Mouse (Mus musculus) CH12.LX (cell line): ENCODE results near the gene Cotl1. TPM values are rescaled to one million over a fixed set of nuclear protein-coding genes. Genes with fewer than 3 reads are reported as not detected.

ENCODE experiments used
- DNase-seq: peaks from one replicate; pipeline ENCODE4 v3.0.0-alpha.2; 2013; ENCODE audit errors: extremely low read depth
- H3K27ac ChIP-seq: 2 replicates; pipeline ENCODE4 v1.5.1; 2012; ENCODE audit warnings: low read depth, mild to moderate bottlenecking, control low read depth, moderate library complexity; ENCODE audit not compliant: insufficient read depth
- H3K27me3 ChIP-seq: replicated peaks from 2 replicates; pipeline ENCODE3; 2012; ENCODE audit warnings: inconsistent platforms
- H3K36me3 ChIP-seq, 2 experiments: replicated peaks in 1 of 2; 2 replicates each; pipeline versions ENCODE3 to v1.6.1; 2012; ENCODE audit warnings: inconsistent platforms in 1 of 2, low read length in 1 of 2, mild to moderate bottlenecking in 1 of 2, mixed read lengths in 1 of 2, moderate library complexity in 1 of 2; ENCODE audit not compliant: control insufficient read depth in 1 of 2, insufficient read depth in 1 of 2
- H3K4me1 ChIP-seq, 2 experiments: 2 replicates each; pipeline ENCODE4 v1.6.1; 2012; ENCODE audit warnings: inconsistent platforms in 1 of 2, moderate library complexity in 1 of 2; ENCODE audit not compliant: insufficient read depth in 2 of 2, control insufficient read depth in 1 of 2
- H3K4me2 ChIP-seq: 2 replicates; pipeline ENCODE4 v1.6.1; 2012; ENCODE audit warnings: low read depth, mild to moderate bottlenecking, control low read depth; ENCODE audit not compliant: poor library complexity, insufficient read depth, severe bottlenecking
- H3K4me3 ChIP-seq, 3 experiments: fragments of 150-350 bp in 1 of 3; sonication (generic) in 1 of 3; replicated peaks in 1 of 3; 2 replicates each; pipeline versions ENCODE3 to v1.5.1; 2011 to 2012; ENCODE audit warnings: low read depth in 2 of 3, low read length in 2 of 3, mild to moderate bottlenecking in 2 of 3, moderate library complexity in 2 of 3, control low read depth in 1 of 3, improper control_type of control experiment in 1 of 3, inconsistent platforms in 1 of 3, mixed read lengths in 1 of 3; ENCODE audit not compliant: poor library complexity in 1 of 3
- H3K79me2 ChIP-seq: replicated peaks from 2 replicates; pipeline ENCODE4 v1.6.1; 2012; ENCODE audit warnings: mild to moderate bottlenecking, moderate library complexity; ENCODE audit not compliant: control insufficient read depth, poor library complexity, insufficient read depth, severe bottlenecking; ENCODE audit errors: extremely low read depth
- H3K9ac ChIP-seq: 2 replicates; pipeline ENCODE4 v1.6.1; 2012; ENCODE audit warnings: low read depth, mild to moderate bottlenecking, control low read depth, moderate library complexity; ENCODE audit not compliant: insufficient read depth
- H3K9me3 ChIP-seq: replicated peaks from 2 replicates; pipeline ENCODE3; 2012; ENCODE audit warnings: low read length, inconsistent platforms, mixed read lengths
- BHLHE40 ChIP-seq: IDR thresholded peaks from 2 replicates; pipeline ENCODE4 v1.6.1; 2011; ENCODE audit warnings: mild to moderate bottlenecking, low read depth, low read length, improper control_type of control experiment
- CHD1 ChIP-seq: IDR thresholded peaks from 2 replicates; pipeline ENCODE4 v1.6.1; 2012; ENCODE audit warnings: low read depth, low read length, improper control_type of control experiment, inconsistent platforms
- CTCF ChIP-seq, 2 experiments: IDR thresholded peaks in 1 of 2; conservative IDR thresholded peaks in 1 of 2; 2 replicates each; pipeline ENCODE4 v1.5.1; 2011 to 2012; ENCODE audit warnings: low read depth in 2 of 2, low read length in 2 of 2, improper control_type of control experiment in 1 of 2, inconsistent platforms in 1 of 2, mild to moderate bottlenecking in 1 of 2, moderate library complexity in 1 of 2
- E2F4 ChIP-seq: IDR thresholded peaks from 2 replicates; pipeline ENCODE4 v1.6.1; 2011; ENCODE audit warnings: low read depth, low read length, improper control_type of control experiment; ENCODE audit not compliant: insufficient replicate concordance
- ELF1 ChIP-seq: IDR thresholded peaks from 2 replicates; pipeline ENCODE4 v1.6.1; 2014; ENCODE audit warnings: low read depth, mild to moderate bottlenecking, inconsistent platforms, low read length, improper control_type of control experiment
- EP300 ChIP-seq: IDR thresholded peaks from 2 replicates; pipeline ENCODE4 v1.6.1; 2011; ENCODE audit warnings: low read length, improper control_type of control experiment
- ETS1 ChIP-seq: conservative IDR thresholded peaks from 2 replicates; pipeline ENCODE4 v1.6.1; 2012; ENCODE audit warnings: low read depth, mild to moderate bottlenecking, inconsistent platforms, low read length, improper control_type of control experiment, moderate library complexity
- GABPA ChIP-seq: IDR thresholded peaks from 2 replicates; pipeline ENCODE4 v1.6.1; 2012; ENCODE audit warnings: low read depth, low read length, improper control_type of control experiment, inconsistent platforms; ENCODE audit not compliant: insufficient replicate concordance
- HCFC1 ChIP-seq: IDR thresholded peaks from 2 replicates; pipeline ENCODE4 v1.6.1; 2012; ENCODE audit warnings: low read depth, mild to moderate bottlenecking, inconsistent platforms, low read length, improper control_type of control experiment
- IRF4 ChIP-seq: IDR thresholded peaks from 2 replicates; pipeline ENCODE4 v1.6.1; 2014; ENCODE audit warnings: low read depth, mild to moderate bottlenecking, inconsistent platforms, low read length, improper control_type of control experiment
- JUND ChIP-seq: conservative IDR thresholded peaks from 2 replicates; pipeline ENCODE4 v1.6.1; 2011; ENCODE audit warnings: low read depth, low read length, improper control_type of control experiment
- KAT2A ChIP-seq: IDR thresholded peaks from 2 replicates; pipeline ENCODE4 v1.6.1; 2012; ENCODE audit warnings: low read length, improper control_type of control experiment, inconsistent platforms; ENCODE audit not compliant: insufficient replicate concordance
- MAZ ChIP-seq: IDR thresholded peaks from 2 replicates; pipeline ENCODE4 v1.6.1; 2012; ENCODE audit warnings: low read depth, mild to moderate bottlenecking, inconsistent platforms, low read length, improper control_type of control experiment, moderate library complexity
- MEF2A ChIP-seq: IDR thresholded peaks from 2 replicates; pipeline ENCODE4 v1.6.1; 2014; ENCODE audit warnings: low read depth, mild to moderate bottlenecking, inconsistent platforms, low read length, improper control_type of control experiment, borderline replicate concordance
- MXI1 ChIP-seq: IDR thresholded peaks from 2 replicates; pipeline ENCODE4 v1.6.1; 2011; ENCODE audit warnings: mild to moderate bottlenecking, low read depth, low read length, improper control_type of control experiment
- MYC ChIP-seq: IDR thresholded peaks from 2 replicates; pipeline ENCODE4 v1.6.1; 2011; ENCODE audit warnings: low read depth, mild to moderate bottlenecking, improper control_type of control experiment, low read length
- NELFE ChIP-seq: IDR thresholded peaks from 2 replicates; pipeline ENCODE4 v1.6.1; 2011; ENCODE audit warnings: low read depth, low read length, improper control_type of control experiment
- NRF1 ChIP-seq: IDR thresholded peaks from 2 replicates; pipeline ENCODE4 v1.6.1; 2014; ENCODE audit warnings: low read depth, mild to moderate bottlenecking, inconsistent platforms, low read length, improper control_type of control experiment, moderate library complexity
- PAX5 ChIP-seq: IDR thresholded peaks from 2 replicates; pipeline ENCODE4 v1.6.1; 2012; ENCODE audit warnings: low read length, inconsistent platforms, mixed read lengths
- POLR2AphosphoS2 ChIP-seq: IDR thresholded peaks from 2 replicates; pipeline ENCODE4 v1.6.1; 2011; ENCODE audit warnings: low read depth, low read length, improper control_type of control experiment
- RAD21 ChIP-seq: IDR thresholded peaks from 2 replicates; pipeline ENCODE4 v1.6.1; 2011; ENCODE audit warnings: low read depth, mild to moderate bottlenecking, low read length, improper control_type of control experiment, moderate library complexity
- SMC3 ChIP-seq: IDR thresholded peaks from 2 replicates; pipeline ENCODE4 v1.6.1; 2011; ENCODE audit warnings: low read depth, low read length, improper control_type of control experiment
- TBP ChIP-seq: conservative IDR thresholded peaks from 2 replicates; pipeline ENCODE4 v1.6.1; 2011; ENCODE audit warnings: low read depth, low read length, improper control_type of control experiment
- TCF12 ChIP-seq: IDR thresholded peaks from 2 replicates; pipeline ENCODE4 v1.6.1; 2014; ENCODE audit warnings: low read depth, mild to moderate bottlenecking, inconsistent platforms, low read length, improper control_type of control experiment
- UBTF ChIP-seq: IDR thresholded peaks from 2 replicates; pipeline ENCODE4 v1.6.1; 2012; ENCODE audit warnings: low read depth, mild to moderate bottlenecking, inconsistent platforms, low read length, improper control_type of control experiment, moderate library complexity
- USF1 ChIP-seq: IDR thresholded peaks from 2 replicates; pipeline ENCODE4 v1.6.1; 2014; ENCODE audit warnings: low read depth, mild to moderate bottlenecking, inconsistent platforms, low read length, improper control_type of control experiment
- USF2 ChIP-seq: conservative IDR thresholded peaks from 2 replicates; pipeline ENCODE4 v1.6.1; 2011; ENCODE audit warnings: low read depth, low read length, improper control_type of control experiment
- ZKSCAN1 ChIP-seq: IDR thresholded peaks from 2 replicates; pipeline ENCODE4 v1.6.1; 2012; ENCODE audit warnings: low read depth, inconsistent platforms, low read length, improper control_type of control experiment, borderline replicate concordance
- ZNF384 ChIP-seq: IDR thresholded peaks from 2 replicates; pipeline ENCODE4 v1.6.1; 2012; ENCODE audit warnings: low read depth, low read length, improper control_type of control experiment, inconsistent platforms
- dilution Hi-C: fragments of 300-500 bp; cut with MboI; formaldehyde crosslinking; loops from 2 replicates; pipeline ENCODE4 v1.14.3; 2020; ENCODE audit warnings: low sequenced_read_pairs; ENCODE audit not compliant: extremely low pct_unique_long_range_greater_than_20kb, extremely low pct_ligation_motif_present
- in situ Hi-C: fragments of 300-500 bp; cut with MboI; formaldehyde crosslinking; loops from 3 replicates; pipeline ENCODE4 v1.14.3; 2019; ENCODE audit warnings: low sequenced_read_pairs, low pct_ligation_motif_present, low pct_unique_long_range_greater_than_20kb, mixed read lengths
- polyA plus RNA-seq: library from polyadenylated mRNA; unstranded; fragments of >175 nt; gene quantifications from 2 replicates; pipeline ENCODE4 v1.2.1, GENCODE M21; 2012; ENCODE audit warnings: low read depth; ENCODE audit not compliant: insufficient read length
- total RNA-seq, 2 experiments: library from RNA; depleted of rRNA; stranded (reverse); fragments of 300-350 nt in 1 of 2; fragments of >200 nt in 1 of 2; gene quantifications; 2 replicates each; pipeline ENCODE4 v1.2.3; 2012 to 2014

The Cotl1 gene
- total and polyA plus RNA-seq, 3 experiments, result 59.6 to 375 (median 135) TPM

GRCm38 (mm10) chr8:119817446-119817845, 22.9 kb downstream of the Cotl1 start:
- peaks cover 0 to 74% of the 10 kb centered on the region in 2 experiments for H3K36me3 ChIP-seq
- no peak overlapping the region for H3K9ac ChIP-seq
- peaks cover 6 to 44% of the 10 kb centered on the region in 2 experiments for H3K4me1 ChIP-seq
- no peaks in the 10 kb centered on the region for H3K27me3 ChIP-seq
- TF ChIP-seq PAX5 (no peak), SMC3 (no peak), CHD1 (no peak), ZNF384 (no peak), MAZ (no peak), CTCF (conservative IDR thresholded peaks at IDR 0.05 in 1 of 2, IDR thresholded peaks at IDR 0.05 in 1 of 2; ENCODE audit: low read depth in 2 of 2, low read length in 2 of 2) (no peak), ZKSCAN1 (no peak), USF1 (no peak), TBP (no peak), E2F4 (no peak), GABPA (no peak), EP300 (no peak), UBTF (no peak), ELF1 (no peak), MEF2A (no peak)
- in situ Hi-C loops (no loop called here), dilution Hi-C loops (no loop called here)
- H3K79me2 ChIP-seq, result no peaks in the 10 kb centered on the region
- no peak overlapping the region for H3K27ac ChIP-seq
- H3K9me3 ChIP-seq, result peaks cover 6% of the 10 kb centered on the region
- H3K4me2 ChIP-seq, result no peak overlapping the region
- H3K4me3 ChIP-seq, result no peak overlapping the region
- DNase-seq, result no peak

GRCm38 (mm10) chr8:119816219-119816618, 24.1 kb downstream of the Cotl1 start:
- in situ Hi-C loops, result no loop called here
- H3K9ac ChIP-seq, result no peak overlapping the region
- dilution Hi-C loops, result no loop called here
- H3K4me3 ChIP-seq, result no peak overlapping the region
- H3K27ac ChIP-seq, result no peak overlapping the region
- peaks cover 0 to 64% of the 10 kb centered on the region in 2 experiments for H3K36me3 ChIP-seq
- H3K79me2 ChIP-seq, result no peaks in the 10 kb centered on the region
- peaks cover 6 to 56% of the 10 kb centered on the region in 2 experiments for H3K4me1 ChIP-seq
- no peak for DNase-seq
- H3K9me3 ChIP-seq, result peaks cover 4% of the 10 kb centered on the region
- no peak overlapping the region for H3K4me2 ChIP-seq
- H3K27me3 ChIP-seq, result no peaks in the 10 kb centered on the region
- TF ChIP-seq NELFE, result no peak
- no peak for TF ChIP-seq RAD21
- TF ChIP-seq KAT2A, result no peak
- no peak for TF ChIP-seq NRF1
- no peak for TF ChIP-seq CHD1
- no peak for TF ChIP-seq MXI1
- TF ChIP-seq IRF4, result no peak
- TF ChIP-seq HCFC1, result no peak
- no peak for TF ChIP-seq TCF12
- no peak for TF ChIP-seq ETS1
- no peak for TF ChIP-seq USF2
- TF ChIP-seq MEF2A, result no peak
- no peak for TF ChIP-seq JUND
- no peak for TF ChIP-seq UBTF
- no peak for TF ChIP-seq MYC
- no peak for TF ChIP-seq ELF1
- TF ChIP-seq BHLHE40, result no peak
- no peak for TF ChIP-seq POLR2AphosphoS2
